Mouse (Mus musculus) hindbrain, embryonic 13.5 days (tissue): ENCODE measurements at regions not wholly inside any gene's neighbourhood (a gene's known extent, or its start where the extent isn't known, plus 50 kb on each side); places are given as distances from the start of the nearest gene placed in this dataset.

Experiments
- ATAC-seq: fragments of 200-750 bp; cut with Nextera tagmentation; 2 replicates; pipeline ENCODE4 v1.8.0; 2017; ENCODE audit warnings: moderate TSS enrichment; ENCODE audit not compliant: low FRiP score
- H3K27ac ChIP-seq: fragments of 300-500 bp; sonication (generic); 2 replicates; pipeline ENCODE4 v1.5.1; 2015; ENCODE audit warnings: inconsistent platforms, mild to moderate bottlenecking, moderate library complexity
- H3K27me3 ChIP-seq: fragments of 300-500 bp; sonication (generic); 2 replicates; pipeline ENCODE4 v1.6.1; 2015; ENCODE audit warnings: mild to moderate bottlenecking, inconsistent platforms
- H3K36me3 ChIP-seq: fragments of 300-500 bp; sonication (generic); 2 replicates; pipeline ENCODE4 v1.6.1; 2015; ENCODE audit warnings: mild to moderate bottlenecking, inconsistent platforms
- H3K4me1 ChIP-seq: fragments of 300-500 bp; sonication (generic); replicated peaks from 2 replicates; pipeline ENCODE4 v1.6.1; 2015; ENCODE audit warnings: inconsistent platforms
- H3K4me2 ChIP-seq: fragments of 300-500 bp; sonication (generic); 2 replicates; pipeline ENCODE4 v1.6.1; 2015; ENCODE audit warnings: inconsistent platforms, mild to moderate bottlenecking, moderate library complexity
- H3K4me3 ChIP-seq: fragments of 300-500 bp; sonication (generic); 2 replicates; pipeline ENCODE4 v1.5.1; 2015; ENCODE audit warnings: mild to moderate bottlenecking, inconsistent platforms
- H3K9ac ChIP-seq: fragments of 300-500 bp; sonication (generic); 2 replicates; pipeline ENCODE4 v1.6.1; 2015; ENCODE audit warnings: mild to moderate bottlenecking, inconsistent platforms
- H3K9me3 ChIP-seq: fragments of 300-500 bp; sonication (generic); 2 replicates; pipeline ENCODE4 v1.6.1; 2016; ENCODE audit warnings: inconsistent platforms
- WGBS: fragments of 180-500 bp; shearing (Covaris S2); methylation state at CpG from one replicate; pipeline ENCODE4 v1.1.7; 2015; 5-methylcytosine and 5-hydroxymethylcytosine counted together

DNA sequence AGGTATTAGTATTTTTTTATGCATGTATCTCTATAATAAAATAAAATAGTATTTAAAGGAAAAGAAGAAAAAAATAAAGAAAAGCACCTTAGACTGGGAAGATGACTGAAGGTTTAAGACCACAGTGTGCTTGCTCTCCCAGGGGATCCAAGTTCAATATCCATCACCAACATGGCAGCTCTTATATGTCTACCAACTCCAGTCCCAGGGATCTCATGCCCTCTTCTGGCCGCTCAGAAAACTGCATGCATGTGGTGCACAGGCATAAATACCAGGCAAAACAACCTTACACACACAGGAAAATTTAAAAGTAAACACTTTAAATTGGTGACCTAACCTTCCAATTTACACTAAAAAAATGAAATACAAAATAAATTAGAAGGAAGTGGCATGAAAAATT lies 586.6 kb upstream of the Cntn4 start:
- no peak overlapping the region for H3K4me3 ChIP-seq
- no peaks in the 10 kb centered on the region for H3K36me3 ChIP-seq
- H3K4me1 ChIP-seq, result no peaks in the 10 kb centered on the region
- no peaks in the 10 kb centered on the region for H3K9me3 ChIP-seq
- WGBS, result 14% methylated on average over 1 of the region's 1 CpGs
- H3K27ac ChIP-seq, result no peak overlapping the region
- no peak overlapping the region for H3K9ac ChIP-seq
- no peaks in the 10 kb centered on the region for H3K27me3 ChIP-seq
- no peak overlapping the region for H3K4me2 ChIP-seq
- ATAC-seq, result no peak
